In genomic region chr11:75194850-75195461, GRCm38 (mm10) we compare ENCODE assay signal across 8 mouse cellular contexts. TPM values are rescaled to one million over a fixed set of nuclear protein-coding genes. Genes with fewer than 3 reads are reported as not detected.
A peak's percentile ranks its signal among the peaks of the same experiment; 100 is the strongest.
DNase-seq lines count a peak whose midpoint lies in the region; ATAC-seq lines count a peak whose summit lies in the region.

No protein-coding gene starts in this region.

- 0 out of 2 replicates have a peak, but pooled peaks cover 3% of the 10 kb centered on the region for H3K36me3 ChIP-seq in midbrain, embryonic 13.5 days

- peak; percentile 43 for ATAC-seq in midbrain, embryonic 13.5 days

- under 1% methylated on average over 39 of the region's 39 CpGs for whole genome bisulfite sequencing in midbrain, embryonic 13.5 days

- H3K9ac ChIP-seq in midbrain, embryonic 13.5 days (replicated peaks), result peak overlapping the region; percentile 78

- H3K4me2 ChIP-seq in midbrain, embryonic 13.5 days (replicated peaks), result peak overlapping the region; percentile 79

- no peaks in the 10 kb centered on the region for H3K9me3 ChIP-seq in midbrain, embryonic 13.5 days

- intact Hi-C loops in heart, postnatal 14 days (cut with DNase I), result loop anchor here (5.0 kb wide), 1 partner anchor 202 kb away; no protein-coding TSS in a partner anchor

- peak overlapping the region; percentile 64 for H3K4me3 ChIP-seq in midbrain, embryonic 13.5 days (replicated peaks)

- H3K27ac ChIP-seq in midbrain, embryonic 13.5 days, result peak overlapping the region; percentile 80

- peak; percentile 46 for DNase-seq in gastrocnemius, postnatal 10 days
- DNase-seq in gastrocnemius, adult 18-20 months (ENCODE audit: low spot score), result no peak
- DNase-seq in WW6 (ENCODE audit: low read depth, low spot score), result peak; percentile 97
- DNase-seq in embryo, embryonic 10 days (ENCODE audit: low spot score), result peak; percentile 87
- peak; percentile 62 to 66 for DNase-seq in heart, postnatal 14 days
- DNase-seq in kidney, postnatal 4 days, result peak; percentile 63 to 76
- DNase-seq in thymus, postnatal 0 days (ENCODE audit: low spot score), result peak; percentile 75

- peaks cover 79% of the 10 kb centered on the region for H3K4me1 ChIP-seq in midbrain, embryonic 13.5 days (replicated peaks)

- H3K27me3 ChIP-seq in midbrain, embryonic 13.5 days, result peaks cover 69% of the 10 kb centered on the region

RNA-seq across cellular contexts. Expression of gene Rtn4rl1, which starts 1.4 kb away (rescaled TPM):
- total RNA-seq in gastrocnemius, postnatal 10 days (2021), result 1 to 10 TPM; 3.2 to 3.8 TPM
- total RNA-seq in gastrocnemius, adult 18-20 months (2021), result 1 to 10 TPM in 1 of 2 experiments, under 1 TPM in 1; 0.96 to 1.1 TPM
- total RNA-seq in heart, postnatal 14 days (2021), result 10 to 100 TPM; 10.6 to 13.2 TPM
- 12.4 and 12.7 TPM in 2 replicates for polyA plus RNA-seq in midbrain, embryonic 13.5 days (2015; fragmentation: Nextera tagmentation; extraction: Ambion mirVana)
- polyA plus RNA-seq in thymus, postnatal 0 days (2015; fragmentation: Nextera tagmentation; extraction: Ambion mirVana), result 7.8 and 8.1 TPM in 2 replicates

RNA-seq across cellular contexts. Expression of gene Dph1, which starts 3.9 kb away (rescaled TPM):
- 1 to 10 TPM; 8.3 to 8.4 TPM for total RNA-seq in gastrocnemius, postnatal 10 days (2021)
- 1 to 10 TPM; 4.6 to 5.6 TPM for total RNA-seq in gastrocnemius, adult 18-20 months (2021)
- 1 to 10 TPM; 9.9 TPM for total RNA-seq in heart, postnatal 14 days (2021)
- polyA plus RNA-seq in midbrain, embryonic 13.5 days (2015; fragmentation: Nextera tagmentation; extraction: Ambion mirVana), result 14.9 and 15.4 TPM in 2 replicates
- polyA plus RNA-seq in thymus, postnatal 0 days (2015; fragmentation: Nextera tagmentation; extraction: Ambion mirVana), result 14.0 and 14.1 TPM in 2 replicates

RNA-seq across cellular contexts. Expression of gene Ovca2, which starts 16.3 kb away (rescaled TPM):
- total RNA-seq in gastrocnemius, postnatal 10 days (2021), result 1 to 10 TPM; 4.7 to 5.1 TPM
- 1 to 10 TPM; 2.5 to 2.8 TPM for total RNA-seq in gastrocnemius, adult 18-20 months (2021)
- total RNA-seq in heart, postnatal 14 days (2021), result 1 to 10 TPM; 7.1 TPM
- 19.8 and 22.4 TPM in 2 replicates for polyA plus RNA-seq in midbrain, embryonic 13.5 days (2015; fragmentation: Nextera tagmentation; extraction: Ambion mirVana)
- 34.2 and 37.7 TPM in 2 replicates for polyA plus RNA-seq in thymus, postnatal 0 days (2015; fragmentation: Nextera tagmentation; extraction: Ambion mirVana)

RNA-seq across cellular contexts. Expression of gene Hic1, which starts 25.6 kb away (rescaled TPM):
- total RNA-seq in gastrocnemius, postnatal 10 days (2021), result 10 to 100 TPM; 21.1 to 27.1 TPM
- 1 to 10 TPM; 1.8 to 6.6 TPM for total RNA-seq in gastrocnemius, adult 18-20 months (2021)
- total RNA-seq in heart, postnatal 14 days (2021), result 10 to 100 TPM; 22.7 to 26.3 TPM
- polyA plus RNA-seq in midbrain, embryonic 13.5 days (2015; fragmentation: Nextera tagmentation; extraction: Ambion mirVana), result 1.2 and 2.4 TPM in 2 replicates
- polyA plus RNA-seq in thymus, postnatal 0 days (2015; fragmentation: Nextera tagmentation; extraction: Ambion mirVana), result 8.3 and 11.0 TPM in 2 replicates
